Mouse (Mus musculus): Measurements from ENCODE around the gene Ptger4.
A peak's percentile ranks its signal among the peaks of the same experiment; 100 is the strongest.

Gene Ptger4

GRCm38 (mm10) chr15:5243959-5244905 lies at the start of gene Ptger4:
Ptger4 (minus strand) TSS chr15:5244187.
- DNase-seq (ENCODE audit: extremely low read depth, low read depth): peak; percentile 61

DNA sequence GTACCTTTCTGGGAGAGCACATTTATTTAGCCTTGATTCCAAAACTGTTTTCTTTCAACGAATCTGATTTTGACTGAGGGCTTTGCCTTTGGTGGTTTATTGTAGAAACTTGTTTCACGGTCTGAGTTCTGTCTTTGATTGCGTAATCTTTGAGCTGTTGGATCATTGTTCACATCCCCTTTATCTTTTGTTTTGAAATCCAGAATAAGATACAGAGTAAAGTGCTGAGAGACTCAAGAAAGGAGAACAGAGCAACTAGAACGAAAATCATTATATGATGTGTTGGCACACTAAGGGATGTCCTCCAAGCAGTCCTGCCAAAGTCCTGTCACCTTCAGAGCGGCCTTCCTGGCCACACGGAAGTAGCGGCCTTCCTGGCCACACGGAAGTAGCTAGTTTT lies 44.4 kb upstream of the Ptger4 start:
- no peak for DNase-seq (ENCODE audit: extremely low read depth, low read depth)

DNA sequence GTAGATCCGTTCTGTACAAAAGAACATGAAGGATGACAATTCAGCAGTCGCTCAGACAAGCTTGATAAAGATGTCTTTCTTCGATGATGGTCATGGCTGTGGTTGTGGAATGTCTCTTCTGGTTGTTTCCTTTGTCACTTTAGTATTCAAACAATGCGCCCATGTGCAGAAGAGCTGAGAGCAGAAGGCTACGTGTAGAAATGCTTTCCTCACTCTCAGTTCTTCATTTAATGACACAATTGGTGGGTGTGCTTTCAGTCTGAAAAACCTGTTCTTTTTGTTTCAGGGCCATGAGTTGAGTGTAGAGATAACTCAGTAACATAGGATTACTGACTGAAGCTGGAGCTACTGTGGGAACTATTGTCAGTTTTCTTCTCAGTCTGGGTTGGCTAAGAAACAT lies 43.1 kb upstream of the Ptger4 start:
- no peak for DNase-seq (ENCODE audit: extremely low read depth, low read depth)

DNA sequence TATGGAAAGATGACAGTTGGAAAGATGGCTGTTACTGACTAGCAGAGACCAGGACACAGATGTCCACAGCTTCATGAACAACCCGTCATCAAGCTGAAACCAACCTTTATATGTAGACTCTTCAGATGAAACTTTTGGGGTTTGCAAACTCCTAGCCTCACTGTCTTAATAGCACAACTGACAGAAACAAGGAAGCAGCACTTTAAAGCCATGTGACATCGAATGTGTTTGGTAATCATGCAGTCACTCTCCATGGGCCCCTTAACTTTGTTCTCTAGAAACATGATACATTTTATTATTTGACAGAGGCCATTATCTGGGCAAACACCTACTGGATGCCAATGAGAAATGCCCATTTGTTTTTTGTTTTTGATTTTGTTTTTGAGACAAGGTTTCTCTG lies 37.3 kb upstream of the Ptger4 start:
- no peak for DNase-seq (ENCODE audit: extremely low read depth, low read depth)

DNA sequence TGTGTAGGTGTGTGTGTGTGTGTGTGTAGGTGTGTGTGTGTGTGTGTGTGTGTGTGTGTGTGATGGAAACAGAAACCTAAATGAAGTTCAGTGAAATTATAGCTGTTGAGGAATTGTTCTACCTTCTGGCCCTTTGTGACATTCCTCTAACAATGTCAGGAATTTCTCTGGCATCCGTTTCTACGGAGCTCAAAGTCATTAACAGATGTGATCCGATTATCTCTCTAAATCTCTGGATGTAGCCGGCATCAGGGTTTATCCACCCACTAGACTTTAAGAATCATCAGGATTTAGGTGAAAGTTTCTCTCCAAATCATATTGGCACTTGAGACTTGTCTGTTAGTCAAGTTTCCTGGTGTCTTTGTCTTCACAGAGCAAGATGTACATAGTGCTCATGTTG lies 35.8 kb upstream of the Ptger4 start:
- no peak for DNase-seq (ENCODE audit: extremely low read depth, low read depth)

DNA sequence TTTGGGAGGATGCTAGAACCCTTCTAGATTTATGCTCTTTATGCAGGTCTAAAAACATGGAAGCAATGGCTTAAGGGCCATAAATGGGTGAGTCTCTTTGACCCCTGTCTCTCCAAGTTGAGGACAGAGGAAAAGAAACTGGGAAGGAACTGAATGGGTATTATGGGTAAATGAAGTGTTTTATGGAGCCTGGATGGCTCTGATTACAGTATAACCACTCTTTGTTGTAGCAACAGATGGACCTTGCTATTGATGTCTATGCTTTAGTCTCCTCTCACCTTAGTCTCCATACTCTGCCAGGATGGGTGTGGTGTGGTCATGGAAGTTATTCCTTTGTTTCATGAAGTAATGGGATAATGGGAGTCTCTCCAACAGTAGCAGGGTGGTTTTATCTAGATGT lies 34.5 kb upstream of the Ptger4 start:
- no peak for DNase-seq (ENCODE audit: extremely low read depth, low read depth)

DNA sequence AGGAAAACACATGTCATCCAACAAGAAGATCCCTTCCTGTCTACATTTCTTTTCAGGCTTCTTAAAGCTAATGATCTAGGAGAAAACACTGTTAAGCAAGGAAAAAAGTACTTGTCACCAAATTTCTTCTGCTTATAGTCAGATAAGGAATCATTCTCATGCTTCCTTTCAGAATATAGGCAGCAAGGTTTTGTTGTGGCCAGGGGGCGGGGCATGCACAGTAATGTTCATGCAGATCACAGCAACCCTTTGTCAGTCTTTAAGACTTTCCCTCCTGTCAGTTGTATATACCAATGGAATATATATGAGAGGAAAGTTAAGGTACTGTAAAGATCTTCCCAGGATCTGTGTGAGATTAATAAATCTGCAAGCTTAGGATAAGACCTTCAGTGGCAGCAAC lies 30.0 kb upstream of the Ptger4 start:
- DNase-seq (ENCODE audit: extremely low read depth, low read depth): no peak

DNA sequence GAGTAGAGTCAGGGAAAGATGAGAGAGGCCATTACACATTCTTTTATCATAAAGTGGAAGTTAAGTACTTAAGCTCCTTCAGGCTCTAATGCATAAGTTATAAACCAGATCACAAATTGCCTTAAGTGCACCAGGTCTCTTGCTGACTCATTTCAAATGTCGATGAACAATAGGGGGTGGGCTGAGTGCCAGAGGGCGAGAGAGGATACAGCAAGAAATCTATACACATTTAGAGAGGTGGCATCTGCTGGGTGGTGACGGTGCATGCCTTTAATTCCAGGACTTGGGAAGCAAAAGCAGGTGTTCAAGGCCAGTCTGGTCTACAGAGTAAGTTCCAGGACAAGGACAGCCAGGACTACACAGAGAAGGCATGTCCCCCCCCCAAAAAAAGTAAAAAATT lies 22.1 kb upstream of the Ptger4 start:
- no peak for DNase-seq (ENCODE audit: extremely low read depth, low read depth)

GRCm38 (mm10) chr15:5262874-5263504 lies 19.0 kb upstream of the Ptger4 start:
- DNase-seq (ENCODE audit: extremely low read depth, low read depth): no peak

DNA sequence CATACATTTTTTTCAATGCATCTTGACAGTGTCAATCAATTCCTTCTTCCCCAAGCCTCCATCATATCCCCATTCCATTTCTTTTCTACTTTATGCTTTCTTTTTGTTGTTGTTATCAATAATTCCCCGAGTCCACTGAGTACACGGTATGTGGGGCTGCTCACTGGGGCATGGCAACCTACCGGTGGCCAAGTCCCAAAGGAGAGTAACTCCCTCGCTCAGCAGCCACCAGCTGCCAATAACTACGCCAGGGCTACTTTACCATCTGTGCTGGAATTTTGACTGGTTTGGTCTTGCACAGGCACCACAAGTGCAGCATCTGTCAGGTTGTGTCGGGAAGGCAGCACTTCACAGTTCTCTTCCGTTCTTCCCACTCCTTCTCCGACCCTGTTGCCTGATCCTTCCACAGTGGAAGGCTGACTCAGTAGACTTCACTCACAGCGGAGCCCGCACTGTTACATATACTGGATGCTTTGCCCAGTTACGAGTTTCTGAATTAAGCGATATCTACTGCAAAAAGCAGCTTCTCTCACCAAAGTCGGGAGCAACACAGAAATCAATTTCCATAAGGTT lies 18.2 kb upstream of the Ptger4 start:
- no peak for DNase-seq (ENCODE audit: extremely low read depth, low read depth)

DNA sequence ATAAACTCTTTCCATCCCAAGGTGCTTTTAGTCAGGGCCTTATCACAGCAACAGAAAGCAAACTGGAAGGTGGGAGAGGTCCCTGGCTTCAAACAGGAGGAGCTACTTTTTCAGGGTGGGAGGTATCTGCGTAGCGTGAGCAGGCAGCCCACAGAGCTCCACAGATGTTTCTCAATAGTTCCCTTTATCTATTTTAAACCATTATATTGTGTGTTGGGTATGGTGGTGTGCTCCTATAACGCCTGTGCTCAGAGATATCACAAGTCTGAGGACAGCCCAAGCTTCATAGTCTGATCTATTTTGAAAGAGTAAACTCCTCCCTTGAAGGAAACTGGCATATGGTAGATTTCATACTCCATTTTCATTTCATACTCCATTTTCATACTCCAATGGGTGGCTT lies 17.0 kb upstream of the Ptger4 start:
- peak; percentile 29 for DNase-seq (ENCODE audit: extremely low read depth, low read depth)

DNA sequence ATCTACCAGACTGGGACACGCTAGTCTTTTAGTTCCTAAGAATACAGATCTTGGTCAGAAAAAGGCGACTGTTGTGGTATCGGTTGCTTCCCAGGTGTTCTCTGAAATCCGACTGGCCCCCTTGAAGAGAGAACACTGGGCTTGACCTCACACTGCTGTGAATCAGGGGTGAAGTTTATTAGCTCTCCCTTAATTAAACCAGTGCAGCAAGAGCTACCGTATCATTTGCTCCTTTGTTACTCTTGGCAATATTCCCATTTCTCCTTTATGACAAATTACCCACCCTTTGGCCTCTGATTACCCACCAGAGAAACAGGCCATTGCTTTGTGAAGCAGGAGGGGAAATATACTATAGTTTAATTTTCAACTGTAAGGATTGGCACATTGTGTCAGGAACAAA lies 16.2 kb upstream of the Ptger4 start:
- DNase-seq (ENCODE audit: extremely low read depth, low read depth): no peak

DNA sequence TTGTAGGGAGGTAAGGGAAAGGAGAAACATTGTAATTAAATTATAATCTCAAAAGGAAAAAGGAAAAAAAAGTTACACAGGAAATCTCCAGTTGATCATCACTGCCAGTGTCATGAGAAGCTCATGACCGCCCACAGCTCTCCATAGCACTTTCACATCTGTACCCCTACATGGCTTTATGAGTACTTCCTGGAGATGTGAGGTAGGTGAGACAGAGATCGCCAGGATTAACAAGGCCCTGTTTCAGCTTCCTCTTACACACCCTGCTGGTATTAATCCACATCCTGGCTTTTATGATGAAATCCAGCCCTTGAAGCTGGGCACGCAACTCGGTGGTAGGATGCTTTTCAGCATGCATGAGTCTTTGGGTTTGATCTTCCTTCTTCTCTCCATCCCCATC lies 6.2 kb upstream of the Ptger4 start:
- no peak for DNase-seq (ENCODE audit: extremely low read depth, low read depth)

DNA sequence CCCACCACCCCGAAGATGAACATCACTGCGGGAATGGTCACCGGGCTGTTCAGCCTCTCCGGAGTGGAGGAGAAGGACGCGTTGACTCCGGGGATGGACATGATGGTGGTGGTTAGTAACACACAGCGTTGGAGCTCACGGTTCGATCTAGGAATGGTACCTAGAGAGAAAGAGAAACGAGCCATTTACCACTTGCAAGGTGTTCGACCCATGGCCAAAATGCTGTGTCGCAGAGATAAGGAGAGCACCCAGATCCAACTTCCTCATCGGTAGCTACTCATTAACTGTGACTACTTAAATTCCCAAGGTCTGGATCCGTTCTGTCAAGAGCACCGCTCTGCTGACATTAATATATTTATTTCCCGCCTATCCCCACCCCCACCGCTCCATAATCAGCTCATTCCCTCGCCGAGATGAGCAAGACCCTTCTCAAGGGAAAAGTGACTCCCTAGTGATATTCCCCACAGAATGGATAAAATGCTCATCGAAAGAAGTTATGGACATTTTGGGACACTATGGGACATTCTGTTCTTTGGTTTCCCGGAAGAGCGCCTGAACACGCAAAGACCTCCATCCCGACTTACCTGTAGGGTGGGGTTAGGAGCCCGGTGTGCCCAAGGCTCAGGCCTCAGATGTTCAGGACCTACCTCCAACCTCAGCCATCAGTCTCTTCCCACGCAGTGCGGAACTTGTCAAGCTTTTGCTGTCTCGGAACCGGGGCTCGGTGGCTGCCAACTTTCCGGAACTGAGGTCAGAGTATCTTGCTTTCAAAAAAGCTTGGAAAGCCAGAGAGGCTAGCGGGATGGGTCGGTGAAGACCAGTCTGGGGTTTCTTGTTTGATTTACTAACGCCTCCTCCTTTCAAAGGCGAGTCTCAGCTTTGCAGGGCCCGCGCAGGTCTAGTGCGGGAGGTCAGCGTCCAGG lies 690 bp downstream of the Ptger4 start:
- peak; percentile 64 for DNase-seq (ENCODE audit: extremely low read depth, low read depth)

DNA sequence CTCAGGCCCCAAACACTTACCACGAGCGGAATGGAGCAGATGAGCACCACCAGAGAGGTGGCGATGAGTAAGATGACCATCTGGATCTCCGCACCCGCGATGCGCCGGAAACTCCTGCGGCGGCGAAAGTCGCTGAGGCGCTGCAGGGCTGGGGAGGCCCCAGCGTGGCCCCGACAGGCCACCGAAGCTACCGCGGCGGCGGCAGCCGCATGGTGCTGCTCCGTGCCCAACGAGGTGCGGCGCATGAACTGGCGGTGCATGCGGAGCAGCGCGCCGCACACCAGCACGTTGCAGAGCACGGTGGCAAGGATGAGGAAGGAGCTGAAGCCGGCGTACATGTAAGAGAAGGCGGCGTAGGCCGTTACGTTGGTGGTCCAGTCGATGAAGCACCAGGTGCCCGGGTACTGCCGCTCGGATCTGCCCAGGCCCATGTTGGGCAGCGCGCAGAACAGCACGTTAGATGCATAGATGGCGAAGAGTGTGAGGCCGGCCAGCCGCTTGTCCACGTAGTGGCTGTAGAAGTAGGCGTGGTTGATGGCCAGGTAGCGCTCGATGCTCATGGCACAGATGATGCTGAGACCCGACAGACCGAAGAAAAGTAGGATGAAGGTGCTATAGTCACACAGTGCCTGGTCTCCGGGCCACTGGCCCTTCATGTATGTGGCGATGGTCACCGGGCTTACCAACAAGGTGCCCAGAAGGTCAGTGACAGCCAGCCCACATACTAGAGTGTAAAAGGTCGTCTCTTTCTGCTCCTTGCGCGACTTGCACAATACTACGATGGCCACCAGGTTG lies 1.5 kb downstream of the Ptger4 start:
- peak; percentile 13 for DNase-seq (ENCODE audit: extremely low read depth, low read depth)

DNA sequence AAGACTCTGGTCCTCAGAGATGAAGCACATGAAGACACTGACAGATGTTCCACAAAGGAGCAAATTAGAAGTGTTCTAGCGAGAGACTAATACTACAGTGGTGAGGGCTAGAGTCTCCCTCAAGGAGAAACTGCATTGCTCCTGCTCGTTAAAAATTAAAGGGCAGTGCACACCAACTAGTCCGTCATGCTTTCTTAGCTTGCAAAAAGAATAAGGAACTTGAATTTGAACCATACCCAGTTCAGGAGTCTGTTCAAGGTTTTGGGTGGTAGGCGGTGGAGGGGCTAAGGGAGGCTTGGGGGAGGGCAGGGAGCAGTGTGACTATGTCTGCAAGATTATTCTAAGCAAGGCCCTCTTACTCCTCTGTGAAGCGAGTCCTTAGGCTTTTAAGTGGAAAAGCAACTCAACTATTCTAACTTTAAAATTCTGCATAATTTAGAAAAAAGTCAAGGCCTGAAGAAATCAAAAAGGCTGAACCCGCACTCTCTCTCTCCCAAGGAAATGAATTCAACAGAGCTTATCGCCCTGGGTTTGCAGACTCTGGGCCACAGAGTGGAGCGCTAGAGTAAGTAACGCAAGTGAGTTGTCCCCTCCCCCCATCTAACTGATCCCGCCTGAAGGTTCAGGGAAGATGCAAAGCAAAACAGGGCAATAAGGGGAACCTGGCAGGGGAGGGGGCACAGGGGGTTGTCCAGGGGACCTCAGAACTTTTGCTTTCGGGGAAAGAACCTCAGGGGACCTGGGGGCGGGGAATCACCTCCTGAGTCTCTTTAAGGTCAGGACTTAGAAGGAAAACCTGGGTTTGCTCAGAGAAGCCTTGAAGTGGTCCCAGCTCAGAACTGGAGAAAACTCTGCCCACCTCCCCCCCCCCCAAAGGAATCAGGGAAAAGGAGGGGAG lies 2.4 kb downstream of the Ptger4 start:
- DNase-seq (ENCODE audit: extremely low read depth, low read depth): peak; percentile 64

GRCm38 (mm10) chr15:5240360-5240759 lies 3.6 kb downstream of the Ptger4 start:
- DNase-seq (ENCODE audit: extremely low read depth, low read depth): no peak

GRCm38 (mm10) chr15:5239901-5240300 lies 4.1 kb downstream of the Ptger4 start:
- DNase-seq (ENCODE audit: extremely low read depth, low read depth): peak; percentile 90

- DNase-seq (ENCODE audit: extremely low read depth, low read depth): peak; percentile 21
These were observed 4.6 kb downstream of the Ptger4 start for GRCm38 (mm10) chr15:5239361-5239760.

DNA sequence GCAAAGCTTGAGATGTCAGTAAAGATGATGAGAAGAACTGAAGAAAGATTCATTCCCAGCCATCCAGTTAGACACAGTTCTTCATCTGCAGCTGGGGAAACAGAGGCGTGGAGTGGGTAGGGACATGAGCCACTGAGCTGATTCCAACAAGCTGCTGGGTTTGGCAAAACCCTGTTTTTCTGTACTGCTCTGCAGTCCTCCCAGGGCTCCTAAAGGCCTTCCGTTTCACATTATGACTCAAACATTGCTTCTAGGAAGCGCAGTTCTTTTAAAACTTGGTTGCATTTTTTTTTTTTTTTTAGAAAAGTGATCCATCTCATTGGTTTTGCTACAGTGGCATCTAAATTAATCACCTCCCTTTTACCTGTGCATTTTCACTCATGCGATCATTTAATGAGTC lies 5.4 kb downstream of the Ptger4 start:
- DNase-seq (ENCODE audit: extremely low read depth, low read depth): no peak

All from MEL-GATA-1-ER (cell line).